Mouse (Mus musculus): ENCODE measurements around the gene Scn3a.
"Not testable (repeated sequence)": the region's sequence is repeated elsewhere in the genome, so short reads cannot be mapped to it uniquely, and the experiment has no call there.

The Scn3a gene

GRCm38 (mm10) chr2:65483434-65483833 lies 84.0 kb downstream of the Scn3a start:
- no peak for DNase-seq (ENCODE audit: low read depth)

GRCm38 (mm10) chr2:65481007-65481672 lies 86.3 kb downstream of the Scn3a start:
- no peak for DNase-seq (ENCODE audit: low read depth)

- no peak for DNase-seq (ENCODE audit: low read depth)
Measured at GRCm38 (mm10) chr2:65471311-65471882, 96.0 kb downstream of the Scn3a start.

- DNase-seq (ENCODE audit: low read depth), result no peak
Measured at GRCm38 (mm10) chr2:65465694-65466093, 101.7 kb downstream of the Scn3a start.

GRCm38 (mm10) chr2:65453763-65454162 lies 113.7 kb downstream of the Scn3a start:
- no peak for DNase-seq (ENCODE audit: low read depth)

GRCm38 (mm10) chr2:65451401-65452078 lies 115.9 kb downstream of the Scn3a start:
- not testable (repeated sequence) for DNase-seq (ENCODE audit: low read depth)

GRCm38 (mm10) chr2:65450449-65451360 lies 116.7 kb downstream of the Scn3a start:
- no peak for DNase-seq (ENCODE audit: low read depth)

- DNase-seq (ENCODE audit: low read depth), result no peak
Measured at GRCm38 (mm10) chr2:65449126-65449828, 118.2 kb downstream of the Scn3a start.

- DNase-seq (ENCODE audit: low read depth), result no peak
Measured at GRCm38 (mm10) chr2:65443082-65443481, 124.3 kb downstream of the Scn3a start.

- no peak for DNase-seq (ENCODE audit: low read depth)
Measured at GRCm38 (mm10) chr2:65441566-65441965, 125.9 kb downstream of the Scn3a start.

GRCm38 (mm10) chr2:65441110-65441509 lies 126.3 kb downstream of the Scn3a start:
- no peak for DNase-seq (ENCODE audit: low read depth)

GRCm38 (mm10) chr2:65436917-65437316 lies 130.5 kb downstream of the Scn3a start:
- DNase-seq (ENCODE audit: low read depth), result no peak

GRCm38 (mm10) chr2:65423501-65423900 lies 143.9 kb downstream of the Scn3a start:
- no peak for DNase-seq (ENCODE audit: low read depth)

GRCm38 (mm10) chr2:65421259-65422255 lies 145.9 kb downstream of the Scn3a start:
- no peak for DNase-seq (ENCODE audit: low read depth)

GRCm38 (mm10) chr2:65418608-65419007 lies 148.8 kb downstream of the Scn3a start:
- DNase-seq (ENCODE audit: low read depth), result no peak

- no peak for DNase-seq (ENCODE audit: low read depth)
Measured at GRCm38 (mm10) chr2:65416535-65416934, 150.9 kb downstream of the Scn3a start.

- DNase-seq (ENCODE audit: low read depth), result no peak
Measured at GRCm38 (mm10) chr2:65415294-65415693, 152.1 kb downstream of the Scn3a start.

GRCm38 (mm10) chr2:65414806-65415281 lies 152.6 kb downstream of the Scn3a start:
- peak; percentile 57 for DNase-seq (ENCODE audit: low read depth)

- DNase-seq (ENCODE audit: low read depth), result peak; percentile 71
Measured at GRCm38 (mm10) chr2:65414237-65414636, 153.2 kb downstream of the Scn3a start.

GRCm38 (mm10) chr2:65413746-65414145 lies 153.7 kb downstream of the Scn3a start:
- DNase-seq (ENCODE audit: low read depth), result peak; percentile 61
